Mouse (Mus musculus) neural tube, embryonic 15.5 days (tissue): ENCODE measurements around the gene F3. TPM values are rescaled to one million over a fixed set of nuclear protein-coding genes. Genes with fewer than 3 reads are reported as not detected.

Source experiments
- ATAC-seq: fragments of 200-750 bp; cut with Nextera tagmentation; 2 replicates; pipeline ENCODE4 v1.8.0; 2017; ENCODE audit warnings: mild to moderate bottlenecking, moderate TSS enrichment, moderate library complexity; ENCODE audit not compliant: low FRiP score
- H3K27ac ChIP-seq: fragments of 300-500 bp; sonication (generic); replicated peaks from 2 replicates; pipeline ENCODE4 v1.5.1; 2015; ENCODE audit warnings: mild to moderate bottlenecking, inconsistent platforms
- H3K27me3 ChIP-seq: fragments of 300-500 bp; sonication (generic); replicated peaks from 2 replicates; pipeline ENCODE4 v1.6.1; 2015; ENCODE audit warnings: inconsistent platforms
- H3K36me3 ChIP-seq: fragments of 300-500 bp; sonication (generic); 2 replicates; pipeline ENCODE4 v1.6.1; 2015; ENCODE audit warnings: inconsistent platforms
- H3K4me1 ChIP-seq: fragments of 300-500 bp; sonication (generic); 2 replicates; pipeline ENCODE4 v1.6.1; 2015; ENCODE audit warnings: inconsistent platforms
- H3K4me2 ChIP-seq: fragments of 300-500 bp; sonication (generic); 2 replicates; pipeline ENCODE4 v1.6.1; 2015; ENCODE audit warnings: inconsistent platforms, mild to moderate bottlenecking, moderate library complexity
- H3K4me3 ChIP-seq: fragments of 300-500 bp; sonication (generic); replicated peaks from 2 replicates; pipeline ENCODE4 v1.5.1; 2015; ENCODE audit warnings: mild to moderate bottlenecking, inconsistent platforms
- H3K9ac ChIP-seq: fragments of 300-500 bp; sonication (generic); replicated peaks from 2 replicates; pipeline ENCODE4 v1.6.1; 2015; ENCODE audit warnings: mild to moderate bottlenecking, inconsistent platforms
- H3K9me3 ChIP-seq: fragments of 300-500 bp; sonication (generic); replicated peaks from 2 replicates; pipeline ENCODE4 v1.6.1; 2016; ENCODE audit warnings: inconsistent platforms
- WGBS: fragments of 180-500 bp; shearing (Covaris S2); methylation state at CpG from one replicate; pipeline ENCODE4 v1.1.7; 2015; ENCODE audit warnings: mixed read lengths; 5-methylcytosine and 5-hydroxymethylcytosine counted together
- polyA plus RNA-seq: library from polyadenylated mRNA; unstranded; fragments of >200 nt; fragmentation: Nextera tagmentation; extraction: Ambion mirVana; gene quantifications from 2 replicates; pipeline ENCODE4 v1.2.1, GENCODE M21; 2015

Gene F3
- polyA plus RNA-seq, 1 experiment from 2014 or later, result 7.7 TPM

GRCm38 (mm10) chr3:121689697-121690096 is 33.6 kb upstream of the F3 start:
- Histone ChIP-seq H3K4me3 (no peak overlapping the region), H3K4me1 (no peaks in the 10 kb centered on the region), H3K9ac (no peak overlapping the region), H3K27ac (no peak overlapping the region), H3K36me3 (no peaks in the 10 kb centered on the region), H3K4me2 (no peak overlapping the region), H3K27me3 (no peaks in the 10 kb centered on the region), H3K9me3 (no peaks in the 10 kb centered on the region)
- 95% methylated on average over 3 of the region's 3 CpGs for WGBS
- ATAC-seq, result no peak

- Histone ChIP-seq H3K36me3 (no peaks in the 10 kb centered on the region), H3K9me3 (no peaks in the 10 kb centered on the region), H3K4me1 (no peaks in the 10 kb centered on the region), H3K9ac (no peak overlapping the region), H3K27me3 (no peaks in the 10 kb centered on the region), H3K4me2 (no peak overlapping the region), H3K4me3 (no peak overlapping the region), H3K27ac (no peak overlapping the region)
- ATAC-seq, result no peak
- WGBS, result 84% methylated on average over 13 of the region's 13 CpGs
These were observed 30.2 kb upstream of the F3 start for GRCm38 (mm10) chr3:121693001-121693730.

GRCm38 (mm10) chr3:121693746-121694145 is 29.6 kb upstream of the F3 start:
- Histone ChIP-seq H3K9ac (no peak overlapping the region), H3K4me3 (no peak overlapping the region), H3K36me3 (no peaks in the 10 kb centered on the region), H3K4me1 (no peaks in the 10 kb centered on the region), H3K27ac (no peak overlapping the region), H3K27me3 (no peaks in the 10 kb centered on the region), H3K4me2 (no peak overlapping the region), H3K9me3 (no peaks in the 10 kb centered on the region)
- no peak for ATAC-seq
- 91% methylated on average over 5 of the region's 5 CpGs for WGBS

- WGBS, result 86% methylated on average over 7 of the region's 7 CpGs
- H3K4me1 ChIP-seq, result peaks cover 27% of the 10 kb centered on the region
- ATAC-seq, result no peak
- H3K9me3 ChIP-seq, result no peaks in the 10 kb centered on the region
- no peak overlapping the region for H3K4me3 ChIP-seq
- no peaks in the 10 kb centered on the region for H3K27me3 ChIP-seq
- no peak overlapping the region for H3K4me2 ChIP-seq
- no peak overlapping the region for H3K27ac ChIP-seq
- no peak overlapping the region for H3K9ac ChIP-seq
- H3K36me3 ChIP-seq, result no peaks in the 10 kb centered on the region
These were observed 26.2 kb upstream of the F3 start for GRCm38 (mm10) chr3:121697169-121697568.

GRCm38 (mm10) chr3:121699401-121699800 is 23.9 kb upstream of the F3 start:
- H3K4me2 ChIP-seq, result no peak overlapping the region
- no peak overlapping the region for H3K9ac ChIP-seq
- no peaks in the 10 kb centered on the region for H3K36me3 ChIP-seq
- WGBS, result 80% methylated on average over 4 of the region's 4 CpGs
- no peaks in the 10 kb centered on the region for H3K27me3 ChIP-seq
- no peaks in the 10 kb centered on the region for H3K9me3 ChIP-seq
- peak overlapping the region; percentile 84 for H3K27ac ChIP-seq
- ATAC-seq, result no peak
- H3K4me1 ChIP-seq, result peaks cover 27% of the 10 kb centered on the region
- H3K4me3 ChIP-seq, result no peak overlapping the region

GRCm38 (mm10) chr3:121699849-121700248 is 23.5 kb upstream of the F3 start:
- no peaks in the 10 kb centered on the region for H3K27me3 ChIP-seq
- no peaks in the 10 kb centered on the region for H3K9me3 ChIP-seq
- H3K27ac ChIP-seq, result peak overlapping the region; percentile 84

GRCm38 (mm10) chr3:121700364-121700952 is 22.9 kb upstream of the F3 start:
- H3K27ac ChIP-seq, result peak overlapping the region; percentile 84
- no peaks in the 10 kb centered on the region for H3K36me3 ChIP-seq
- H3K9me3 ChIP-seq, result no peaks in the 10 kb centered on the region
- ATAC-seq, result peak; percentile 88
- H3K4me3 ChIP-seq, result 0 out of 2 replicates have a peak overlapping the region, but pooled peaks have one; percentile 12
- no peaks in the 10 kb centered on the region for H3K27me3 ChIP-seq
- H3K4me1 ChIP-seq, result peaks cover 27% of the 10 kb centered on the region
- peak overlapping the region; percentile 47 for H3K4me2 ChIP-seq
- WGBS, result 10% methylated on average over 8 of the region's 8 CpGs
- H3K9ac ChIP-seq, result peak overlapping the region; percentile 15; the same call in 1 of the 2 replicates

More at GRCm38 (mm10) chr3:121699849-121700248, 23.5 kb upstream of the F3 start:
- Histone ChIP-seq H3K9ac (no peak overlapping the region), H3K4me3 (no peak overlapping the region), H3K4me2 (peak overlapping the region; percentile 47), H3K36me3 (no peaks in the 10 kb centered on the region), H3K4me1 (peaks cover 27% of the 10 kb centered on the region)
- ATAC-seq, result peak; percentile 49
- 27% methylated on average over 4 of the region's 4 CpGs for WGBS

GRCm38 (mm10) chr3:121703155-121703879 is 20.0 kb upstream of the F3 start:
- Histone ChIP-seq H3K4me3 (no peak overlapping the region), H3K4me1 (peaks cover 29% of the 10 kb centered on the region)
- WGBS, result 86% methylated on average over 7 of the region's 7 CpGs

GRCm38 (mm10) chr3:121703880-121704243 is 19.5 kb upstream of the F3 start:
- no peak overlapping the region for H3K27ac ChIP-seq
- no peak overlapping the region for H3K9ac ChIP-seq
- H3K4me2 ChIP-seq, result no peak overlapping the region
- H3K4me1 ChIP-seq, result peaks cover 29% of the 10 kb centered on the region
- H3K36me3 ChIP-seq, result no peaks in the 10 kb centered on the region
- H3K9me3 ChIP-seq, result no peaks in the 10 kb centered on the region
- WGBS, result 57% methylated on average over 3 of the region's 3 CpGs
- ATAC-seq, result no peak
- H3K4me3 ChIP-seq, result no peak overlapping the region
- H3K27me3 ChIP-seq, result no peaks in the 10 kb centered on the region

More at GRCm38 (mm10) chr3:121703155-121703879, 20.0 kb upstream of the F3 start:
- Histone ChIP-seq H3K27me3 (no peaks in the 10 kb centered on the region), H3K27ac (no peak overlapping the region), H3K4me2 (no peak overlapping the region), H3K9ac (no peak overlapping the region), H3K9me3 (no peaks in the 10 kb centered on the region), H3K36me3 (no peaks in the 10 kb centered on the region)
- no peak for ATAC-seq

GRCm38 (mm10) chr3:121706087-121706486 is 17.2 kb upstream of the F3 start:
- no peak for ATAC-seq
- Histone ChIP-seq H3K4me1 (peaks cover 11% of the 10 kb centered on the region), H3K9ac (no peak overlapping the region), H3K27me3 (no peaks in the 10 kb centered on the region), H3K9me3 (no peaks in the 10 kb centered on the region), H3K36me3 (no peaks in the 10 kb centered on the region), H3K4me3 (no peak overlapping the region), H3K4me2 (no peak overlapping the region), H3K27ac (no peak overlapping the region)
- 67% methylated on average over 5 of the region's 5 CpGs for WGBS

- Histone ChIP-seq H3K9me3 (no peaks in the 10 kb centered on the region), H3K4me1 (0 out of 2 replicates have a peak, but pooled peaks cover 2% of the 10 kb centered on the region), H3K27me3 (no peaks in the 10 kb centered on the region), H3K27ac (no peak overlapping the region), H3K4me3 (no peak overlapping the region), H3K4me2 (no peak overlapping the region), H3K9ac (no peak overlapping the region), H3K36me3 (no peaks in the 10 kb centered on the region)
- no peak for ATAC-seq
- WGBS, result 76% methylated on average over 4 of the region's 4 CpGs
These were observed 16.2 kb upstream of the F3 start for GRCm38 (mm10) chr3:121707106-121707505.
